Mouse (Mus musculus): ENCODE measurements around the gene Pdgfb.

The Pdgfb gene

DNA sequence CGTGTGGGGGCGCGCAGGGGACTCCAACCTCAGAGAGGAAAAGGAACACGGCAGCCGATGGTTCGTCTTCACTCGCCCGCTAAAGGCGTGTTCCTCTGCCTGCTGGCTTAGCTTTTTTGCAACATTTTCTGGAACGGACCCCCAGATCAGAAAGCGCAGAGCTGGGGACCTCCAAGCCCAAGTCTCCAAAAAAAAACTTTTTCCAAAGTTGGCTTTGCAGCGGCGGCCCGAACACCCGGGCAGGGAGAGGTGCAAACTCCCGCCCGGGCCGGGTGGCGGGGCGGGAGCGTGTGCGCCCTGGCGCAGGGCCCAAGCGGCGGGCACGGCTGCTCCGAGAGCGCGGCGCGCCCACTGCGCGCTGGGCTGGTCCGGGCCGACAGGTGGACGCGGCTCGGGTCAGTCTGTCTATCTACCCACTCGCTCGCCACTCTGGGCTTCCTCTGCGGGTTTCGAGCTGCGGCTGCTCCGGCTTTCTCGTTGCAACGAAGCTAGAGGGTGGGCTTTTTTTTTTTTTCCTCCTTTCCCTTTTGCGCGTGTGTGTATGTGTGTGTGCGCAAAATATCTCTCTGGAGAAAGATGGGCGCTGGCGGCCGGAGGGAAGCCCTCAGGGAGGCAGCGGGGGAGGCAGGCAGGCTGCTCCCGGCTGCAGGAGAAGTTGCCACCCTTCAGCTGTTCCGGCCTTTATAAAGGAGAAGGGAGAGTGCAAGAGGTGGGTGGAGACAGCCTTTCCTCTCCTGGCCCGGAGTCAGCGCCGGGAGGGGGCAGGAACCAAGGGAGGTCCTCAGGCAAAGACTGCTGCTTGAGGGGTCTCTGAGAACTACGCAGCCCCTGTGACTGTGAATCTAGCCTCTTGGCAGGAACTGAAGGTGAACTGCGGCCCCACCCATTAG, at the start of gene Pdgfb:
TSS of gene Pdgfb (minus strand) at position 657 of the 890 bp plus-strand sequence.
- DNase-seq = peak; percentile 25 to 52

DNA sequence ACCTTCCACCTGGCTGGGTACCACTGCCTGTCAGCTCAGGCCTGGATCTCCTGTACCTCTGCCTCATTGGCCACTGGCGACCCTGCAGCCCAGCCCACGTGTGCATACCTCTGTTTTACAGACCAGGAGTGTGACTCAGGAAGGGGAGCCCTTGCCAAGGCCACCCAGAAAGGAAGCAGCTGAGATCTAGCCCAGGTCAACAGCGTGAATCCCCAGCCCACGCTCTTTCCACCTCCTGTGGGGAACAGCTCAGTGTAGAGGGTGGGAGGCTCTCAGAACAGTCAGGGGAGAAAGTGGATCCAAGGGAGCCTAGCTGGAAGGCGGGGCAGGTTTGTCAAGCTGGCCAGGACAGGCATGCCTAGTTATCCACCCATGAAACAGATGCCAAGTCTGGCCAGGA, 48.0 kb upstream of the Pdgfb start:
- no peak for DNase-seq

GRCm38 (mm10) chr15:80062339-80062738, 47.6 kb upstream of the Pdgfb start:
- DNase-seq = no peak

DNA sequence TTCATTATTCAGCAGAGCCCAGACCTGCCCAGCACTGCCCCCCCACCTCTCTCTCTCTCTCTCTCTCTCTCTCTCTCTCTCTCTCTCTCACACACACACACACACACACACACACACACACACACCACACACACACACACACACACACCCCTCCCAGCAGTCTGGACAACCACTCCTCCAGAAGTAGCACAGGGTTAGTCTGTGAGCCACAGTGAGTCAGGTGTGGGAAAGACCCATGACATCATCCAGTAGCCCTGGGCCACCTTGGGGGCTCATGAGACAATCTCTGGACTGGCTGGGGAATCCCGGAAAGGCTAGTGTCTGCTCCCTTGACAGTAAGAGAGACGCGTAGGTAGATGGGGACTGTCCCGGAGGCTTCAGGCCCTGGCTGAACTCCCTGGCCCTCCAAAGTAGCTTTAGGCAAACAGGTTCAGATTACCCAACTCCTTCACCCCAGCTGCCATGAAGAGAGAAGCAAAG, 46.3 kb upstream of the Pdgfb start:
- no peak for DNase-seq

DNA sequence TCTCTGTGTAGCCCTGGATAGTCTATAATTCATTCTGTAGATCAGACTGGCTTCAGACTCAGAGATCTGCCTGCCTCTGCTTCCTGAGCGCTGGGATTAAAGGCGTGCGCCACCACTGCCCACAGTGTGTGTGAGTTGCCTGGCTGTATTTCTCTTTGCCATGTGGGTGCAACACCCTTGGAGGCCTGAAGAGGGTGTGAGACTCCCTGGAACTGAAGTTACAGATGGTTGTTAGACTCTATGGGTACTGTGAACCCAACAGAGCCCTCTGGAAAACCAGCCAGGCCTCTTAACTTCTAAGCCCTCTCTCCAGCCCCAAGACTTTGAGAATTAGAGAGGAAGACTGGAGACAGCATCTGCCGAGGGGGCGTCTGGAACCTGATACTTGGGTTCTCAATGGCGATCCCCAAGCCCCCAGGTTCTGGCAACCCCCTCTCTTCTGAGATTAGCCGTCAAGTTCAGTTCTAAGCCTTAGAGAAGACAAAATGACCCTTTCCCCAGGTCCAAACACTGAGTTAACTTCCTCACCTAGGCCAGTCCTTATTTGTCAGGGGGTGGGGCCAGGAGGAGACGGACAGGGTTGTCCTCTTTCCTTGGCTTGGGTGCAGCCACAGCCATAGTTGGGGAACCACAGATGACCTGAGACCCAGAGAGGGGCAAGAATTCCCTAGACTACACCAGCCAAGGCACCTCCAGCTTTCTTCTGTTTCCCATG, 45.7 kb upstream of the Pdgfb start:
- no peak for DNase-seq

DNA sequence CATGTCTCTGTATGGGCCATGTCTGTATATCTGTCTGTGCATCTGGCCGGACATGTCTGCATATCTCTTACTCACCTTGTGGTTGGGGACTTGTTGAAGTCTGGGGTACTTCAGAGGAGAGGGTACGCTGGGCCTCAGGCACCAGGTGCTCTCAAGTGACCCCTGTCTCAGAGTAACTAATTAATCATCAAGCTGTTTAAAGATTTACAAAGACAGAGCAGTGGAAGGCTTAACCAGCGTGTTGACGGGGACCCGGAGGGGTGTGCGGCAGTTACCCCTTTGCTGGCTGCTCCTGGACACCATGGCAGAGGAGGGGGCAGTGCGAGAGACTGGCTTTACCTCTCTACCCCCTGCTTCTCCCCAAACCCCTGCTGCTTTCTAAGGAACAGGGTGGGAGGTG, 44.8 kb upstream of the Pdgfb start:
- DNase-seq = no peak

GRCm38 (mm10) chr15:80058151-80058550, 43.4 kb upstream of the Pdgfb start:
- DNase-seq = no peak

DNA sequence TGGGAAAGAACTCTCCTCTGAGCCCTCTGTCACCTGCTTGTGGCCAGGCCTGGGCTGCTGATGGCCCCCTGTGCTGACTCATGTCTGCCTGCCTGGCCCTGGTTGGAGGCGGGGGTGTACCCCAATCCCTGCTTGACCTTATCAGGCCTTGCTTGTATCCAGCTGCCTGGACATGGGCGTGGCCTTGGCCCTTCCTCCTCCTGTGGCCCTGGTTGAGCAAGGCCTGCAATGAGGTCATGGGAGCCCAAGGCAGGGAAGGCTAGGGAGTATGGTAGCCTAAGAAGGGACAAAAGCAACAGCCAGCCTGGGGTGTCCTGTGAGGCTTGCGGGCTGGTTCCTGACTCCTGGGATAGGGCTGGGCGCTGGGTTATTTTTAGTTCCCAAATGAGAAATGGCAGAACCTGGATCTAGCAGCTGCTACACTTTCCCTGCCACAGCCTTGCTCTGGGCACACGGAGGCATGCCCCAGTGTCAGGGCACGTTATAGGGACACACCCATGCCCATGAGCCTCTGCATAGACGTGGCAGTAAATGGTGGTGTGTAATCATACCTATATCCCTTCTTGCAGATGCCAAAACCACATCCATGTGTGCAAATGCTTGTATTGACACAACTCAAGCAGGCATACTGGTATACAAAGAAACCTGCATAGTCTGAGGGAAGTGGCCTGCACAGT, 39.4 kb upstream of the Pdgfb start:
- DNase-seq = no peak

DNA sequence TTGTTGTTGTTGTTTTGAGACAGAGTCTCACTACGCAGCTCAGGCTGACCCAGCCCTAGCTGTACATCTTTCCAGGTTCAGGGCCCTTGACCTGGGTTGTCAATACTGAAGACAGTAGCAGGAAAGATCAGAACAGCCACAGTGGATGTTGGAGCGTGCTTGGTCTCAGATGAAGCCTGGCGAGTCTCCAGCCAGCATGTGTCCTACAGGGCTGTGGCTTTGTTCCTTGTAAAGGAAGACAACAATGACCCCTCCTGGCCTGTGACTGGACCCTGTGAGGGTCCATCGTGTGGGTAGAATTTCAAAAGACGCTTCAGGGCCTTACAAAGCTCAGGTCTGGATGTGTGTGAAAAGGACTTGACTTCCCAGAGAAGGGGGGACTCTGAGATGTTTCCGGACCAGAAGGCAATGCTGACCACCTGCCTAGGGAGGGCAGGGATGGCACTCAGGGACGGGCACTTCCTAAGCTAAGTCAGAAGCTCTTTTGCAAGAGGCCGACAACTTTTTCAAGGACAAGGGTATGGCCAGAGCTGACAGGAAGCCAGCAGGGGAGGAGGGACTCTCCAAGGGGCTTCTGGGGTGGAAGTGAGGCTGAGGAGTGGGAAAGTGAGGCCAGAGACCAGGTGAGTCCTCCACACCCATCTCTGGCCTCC, 38.7 kb upstream of the Pdgfb start:
- DNase-seq = no peak

GRCm38 (mm10) chr15:80051782-80052181, 37.0 kb upstream of the Pdgfb start:
- peak; percentile 41 to 55 for DNase-seq

DNA sequence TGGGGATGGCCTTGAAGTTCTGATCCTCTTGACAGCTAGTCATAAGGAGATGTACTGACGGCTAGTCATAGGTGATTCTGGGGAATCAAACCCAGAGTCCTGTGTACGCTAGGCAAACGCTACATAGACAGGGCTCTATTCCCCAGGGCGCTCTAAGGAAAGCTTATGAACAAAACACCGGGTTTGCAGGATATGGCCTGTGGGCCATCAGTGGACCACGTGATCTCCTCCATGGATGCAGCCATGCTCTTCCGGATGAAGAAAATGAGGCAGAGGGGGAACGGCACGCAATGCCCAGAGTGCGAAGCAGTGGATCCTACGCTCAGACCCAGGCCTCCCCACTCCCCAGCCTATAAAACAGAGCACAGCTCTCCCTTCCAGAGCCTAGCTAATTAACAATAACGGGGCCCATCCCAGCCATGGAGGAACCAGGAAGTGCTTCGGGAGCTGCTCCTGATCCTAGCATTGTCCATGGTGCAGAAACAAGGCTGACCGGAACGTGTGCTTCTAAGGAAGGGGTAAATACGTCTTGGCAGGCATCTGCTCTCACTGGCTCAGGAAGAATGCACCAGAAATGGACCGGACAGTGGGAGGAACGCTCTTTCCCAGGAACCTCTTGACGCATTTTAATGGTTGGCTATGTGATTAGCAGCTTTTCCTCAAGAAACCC, 36.5 kb upstream of the Pdgfb start:
- DNase-seq = no peak

- peak; percentile 67 to 85 for DNase-seq
Observed at GRCm38 (mm10) chr15:80050093-80050492, 35.3 kb upstream of the Pdgfb start.

DNA sequence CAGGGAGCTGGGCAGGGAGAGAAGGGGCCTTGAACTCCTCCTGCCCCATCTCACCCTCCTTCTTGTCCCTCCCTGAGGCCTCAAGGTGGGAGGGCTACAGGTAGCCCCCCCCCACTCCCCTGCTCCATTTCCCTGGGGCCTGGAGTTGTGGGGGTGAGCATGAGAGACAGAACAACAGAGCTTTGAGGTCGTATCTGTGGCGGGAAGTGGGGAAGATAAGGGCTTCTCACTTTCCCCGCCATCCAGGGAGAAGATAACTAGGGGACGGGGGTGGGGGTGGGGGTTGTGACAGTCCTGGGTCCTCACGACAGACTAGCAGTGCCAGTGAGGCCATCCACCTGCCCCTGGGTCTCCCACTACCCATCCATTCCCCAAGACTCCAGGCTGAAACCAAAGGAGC, 33.2 kb upstream of the Pdgfb start:
- peak in 1 of 2 experiments; percentile 49 for DNase-seq

DNA sequence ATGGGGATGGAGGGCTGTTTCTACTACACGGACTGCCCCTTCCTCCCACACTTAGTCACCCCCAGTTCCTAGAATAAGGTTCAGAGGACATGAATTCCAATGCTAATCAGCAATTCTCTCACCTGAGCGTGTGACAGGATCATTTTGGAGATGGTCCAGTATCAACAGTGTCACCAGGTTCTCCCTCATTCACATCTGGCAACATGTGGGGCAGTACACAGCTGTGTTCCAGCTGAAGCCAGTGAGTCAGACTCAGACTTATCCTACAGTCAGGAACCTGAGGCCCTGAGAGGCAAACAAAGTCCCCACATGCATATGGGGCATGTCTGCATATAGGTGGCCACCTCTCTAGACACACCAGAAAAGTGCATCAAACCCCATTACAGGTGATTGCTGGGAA, 32.5 kb upstream of the Pdgfb start:
- DNase-seq = no peak

- DNase-seq = no peak
Observed at GRCm38 (mm10) chr15:80045749-80046148, 31.0 kb upstream of the Pdgfb start.

DNA sequence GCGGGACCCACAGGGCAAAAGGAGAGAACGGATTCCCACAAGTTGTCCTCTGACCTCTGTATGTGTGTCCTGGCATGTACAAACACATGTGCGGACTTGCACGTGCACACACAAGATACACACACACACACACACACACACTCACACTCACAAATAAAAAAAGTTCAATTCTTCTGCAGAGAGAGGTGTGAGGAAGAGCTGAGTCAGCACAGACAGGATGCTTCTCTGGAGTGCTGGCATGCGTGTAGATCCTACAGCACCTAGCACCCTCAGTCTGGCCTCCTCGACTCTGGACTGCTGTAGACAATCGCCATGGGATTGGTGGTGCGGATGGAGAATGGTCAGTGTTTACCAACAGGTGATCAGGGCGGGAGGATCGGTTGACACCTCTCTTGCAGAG, 29.5 kb upstream of the Pdgfb start:
- no peak for DNase-seq

GRCm38 (mm10) chr15:80042152-80042551, 27.4 kb upstream of the Pdgfb start:
- DNase-seq = no peak

GRCm38 (mm10) chr15:80038110-80038391, 23.3 kb upstream of the Pdgfb start:
- no peak for DNase-seq

- no peak for DNase-seq
Observed at GRCm38 (mm10) chr15:80037255-80038109, 22.7 kb upstream of the Pdgfb start.

GRCm38 (mm10) chr15:80035341-80035885, 20.6 kb upstream of the Pdgfb start:
- DNase-seq = no peak

DNA sequence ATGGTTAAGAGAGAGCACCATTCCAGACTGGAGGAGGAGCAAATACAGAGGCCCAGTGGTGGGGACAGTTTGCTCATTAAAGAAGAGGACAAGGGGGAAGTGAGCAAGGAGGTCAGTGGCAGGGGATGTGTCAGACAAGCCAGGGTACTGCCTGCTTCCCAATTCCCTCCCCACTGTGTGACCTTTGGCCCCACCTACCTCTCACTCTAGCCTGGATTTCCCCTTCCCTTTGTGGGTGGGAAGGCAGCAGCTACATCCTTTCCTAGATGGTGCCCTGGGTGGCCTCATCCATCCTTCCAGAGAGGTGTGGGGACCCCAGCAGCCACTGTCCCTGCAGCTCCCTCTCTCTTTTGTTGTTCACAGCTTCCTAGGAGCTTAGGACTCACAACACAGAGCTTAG, 20.1 kb upstream of the Pdgfb start:
- DNase-seq = no peak
